Mouse (Mus musculus) retina, postnatal 1 day (tissue): Measurements from ENCODE around the gene Rnf111.
"Not testable (repeated sequence)": the region's sequence is repeated elsewhere in the genome, so short reads cannot be mapped to it uniquely, and the experiment has no call there.

Source experiments
- DNase-seq: peaks from one replicate; pipeline ENCODE4 v3.0.0-alpha.2; 2012

Gene Rnf111

DNA sequence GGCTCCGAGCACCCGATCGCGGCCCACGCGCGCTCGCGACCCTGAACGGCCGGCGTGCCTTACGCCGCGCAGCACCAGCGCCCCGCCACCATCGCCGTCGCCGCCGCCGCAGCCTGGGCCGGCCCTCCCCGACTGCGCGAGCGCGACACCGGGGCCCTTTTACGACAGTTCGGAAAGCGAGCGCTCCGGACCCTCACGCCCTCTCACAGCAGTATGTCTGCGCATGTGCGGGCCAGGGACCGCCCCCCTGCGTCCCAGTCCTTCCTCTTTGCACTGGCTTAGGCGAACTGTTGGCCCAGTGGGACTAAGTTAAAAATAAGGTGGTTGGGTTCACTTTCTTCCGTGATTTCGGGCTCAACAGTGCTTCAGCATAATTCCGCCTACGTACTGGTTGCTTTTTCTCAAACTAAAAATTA, at the start of gene Rnf111:
Gene Rnf111, minus strand, starts transcription at position 100 of the 416 bp plus-strand sequence.
- DNase-seq = peak; percentile 97

- DNase-seq = not testable (repeated sequence)
Observed at GRCm38 (mm10) chr9:70552233-70552632, 48.7 kb upstream of the Rnf111 start.

DNA sequence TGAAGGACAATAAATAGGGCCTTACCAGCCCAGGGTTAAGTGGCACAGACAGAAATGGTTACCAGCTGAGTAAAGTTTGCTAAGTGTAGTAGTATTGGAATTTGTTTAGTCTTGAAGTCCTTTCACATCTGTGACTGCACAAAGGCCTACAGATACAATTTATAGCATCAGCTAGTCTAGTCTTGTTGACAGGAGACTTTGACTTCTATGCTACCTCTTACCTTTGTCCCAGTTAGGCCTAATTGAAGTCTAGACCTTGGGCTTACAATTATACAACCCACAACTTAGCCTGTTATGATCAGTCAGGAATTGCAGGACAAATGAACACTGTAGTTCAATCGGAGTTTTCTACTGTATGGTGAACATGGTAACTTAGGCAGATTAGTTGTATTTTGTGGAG, 48.0 kb upstream of the Rnf111 start:
- no peak for DNase-seq

GRCm38 (mm10) chr9:70548304-70548703, 44.8 kb upstream of the Rnf111 start:
- DNase-seq = no peak

DNA sequence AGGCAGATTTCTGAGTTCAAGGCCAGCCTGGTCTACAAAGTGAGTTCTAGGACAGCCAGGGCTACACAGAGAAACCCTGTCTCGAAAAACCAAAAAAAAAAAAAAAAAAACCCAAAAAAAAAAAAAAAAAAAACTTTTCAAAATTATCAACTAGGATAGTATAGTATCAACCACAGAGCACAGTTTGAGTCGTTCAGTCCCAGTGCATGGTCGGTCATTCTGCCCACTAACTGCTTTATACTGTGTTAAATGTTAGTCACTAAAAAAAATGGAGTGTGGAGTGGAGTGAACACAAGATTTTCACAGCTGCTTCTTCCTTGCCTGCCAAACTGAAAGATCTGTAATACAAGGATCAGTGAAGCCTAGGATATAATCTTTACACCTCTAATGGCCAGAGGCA, 43.1 kb upstream of the Rnf111 start:
- not testable (repeated sequence) for DNase-seq

- DNase-seq = no peak
Observed at GRCm38 (mm10) chr9:70544831-70545230, 41.3 kb upstream of the Rnf111 start.

DNA sequence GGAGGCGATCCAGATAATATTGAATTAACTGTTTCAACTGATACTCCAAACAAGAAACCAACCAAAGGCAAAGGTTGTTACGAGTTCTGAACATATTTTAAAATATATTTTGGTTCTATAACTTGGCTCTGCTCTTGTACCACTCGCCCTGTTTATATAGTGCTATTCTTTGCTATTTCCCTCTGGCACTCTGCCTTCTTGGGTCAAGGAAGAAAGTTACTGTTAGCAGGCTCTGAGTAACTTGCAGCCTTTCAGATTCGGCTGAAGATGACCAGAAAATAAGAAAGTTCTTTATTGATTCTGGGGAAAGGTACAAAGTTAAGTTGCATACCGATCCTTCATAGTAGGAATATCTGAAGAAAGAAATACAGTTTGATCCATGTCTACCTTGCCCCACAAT, 40.5 kb upstream of the Rnf111 start:
- no peak for DNase-seq

DNA sequence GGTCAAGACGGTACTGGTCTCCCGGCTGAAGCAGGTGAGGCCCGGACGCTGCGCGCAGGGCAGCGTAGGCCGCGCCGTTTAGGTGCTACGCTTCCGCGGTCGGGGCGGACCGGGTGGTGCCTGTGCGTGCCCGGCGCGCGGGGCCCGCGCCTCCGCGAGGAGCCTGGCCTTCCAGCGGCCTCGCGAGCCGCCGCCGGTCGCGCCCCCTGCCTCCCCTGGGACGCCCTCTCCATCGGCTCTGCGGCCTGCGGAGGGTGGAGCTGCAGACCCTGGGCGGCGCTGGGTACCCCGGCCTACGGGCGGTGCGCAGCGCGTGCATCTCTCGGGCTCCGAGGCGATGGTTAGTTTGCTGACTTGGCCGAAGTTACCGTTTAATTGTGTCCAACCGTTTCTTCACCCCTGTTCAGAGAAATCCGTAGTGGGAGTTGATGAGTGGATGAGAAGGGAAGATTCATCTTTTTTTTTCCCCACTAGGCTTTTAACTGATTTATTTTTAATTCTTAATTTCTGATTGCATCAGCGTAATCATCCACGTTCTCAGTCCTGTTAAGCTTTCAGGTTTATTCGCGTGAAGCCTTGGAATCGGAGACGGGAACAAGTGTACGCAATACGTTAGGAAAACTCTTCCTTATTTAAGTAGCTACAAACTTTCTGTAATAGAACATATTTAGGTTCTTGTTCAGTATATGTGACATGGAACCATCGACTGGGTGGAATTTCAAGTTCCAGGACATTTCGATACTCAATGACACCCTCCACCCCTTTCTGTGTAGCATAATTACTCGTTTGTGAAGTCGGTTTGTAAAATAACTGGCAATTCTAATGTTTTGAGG, 39.7 kb upstream of the Rnf111 start:
- no peak for DNase-seq

GRCm38 (mm10) chr9:70542305-70543041, 38.9 kb upstream of the Rnf111 start, which contains the start of gene Sltm:
Sltm (plus strand) TSS chr9:70542754.
- peak; percentile 97 for DNase-seq

- DNase-seq = no peak
Observed at GRCm38 (mm10) chr9:70541584-70541983, 38.1 kb upstream of the Rnf111 start.

DNA sequence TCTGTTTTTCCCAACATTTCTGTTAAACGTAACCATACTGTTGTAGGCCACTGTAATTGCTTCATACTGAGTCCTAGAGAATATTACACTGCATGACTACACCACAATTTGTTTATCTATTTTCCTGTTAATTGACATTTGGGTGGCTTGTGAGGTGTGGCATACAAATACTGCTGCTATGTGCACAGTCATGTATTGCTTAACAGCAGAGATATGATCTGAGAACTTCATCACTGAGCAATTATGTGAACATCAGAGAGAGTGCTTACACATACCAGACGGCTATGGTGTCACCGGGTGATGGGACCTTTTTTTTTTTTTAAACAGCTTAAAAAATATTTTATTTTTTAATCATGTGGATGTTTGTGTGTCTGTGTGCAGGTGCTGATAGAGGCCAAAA, 29.8 kb upstream of the Rnf111 start:
- DNase-seq = no peak

DNA sequence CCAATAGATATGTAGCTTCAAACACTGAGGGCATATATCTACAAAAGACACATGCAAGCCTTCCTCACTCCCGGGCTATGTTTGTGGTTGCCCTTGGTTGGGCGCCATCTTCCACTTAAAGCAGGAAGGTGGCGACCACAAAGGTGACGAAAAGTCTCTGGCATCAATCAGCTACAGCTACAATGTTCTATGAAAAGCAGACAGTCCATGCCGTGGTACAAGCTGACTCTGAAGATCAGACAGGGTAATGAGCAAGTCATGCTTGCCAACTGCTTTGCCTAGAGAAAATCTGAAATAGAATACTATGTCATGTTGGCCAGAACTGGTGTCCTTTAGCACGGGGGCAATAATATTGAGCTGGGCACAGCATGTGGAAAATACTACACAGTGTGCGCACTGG, 20.8 kb upstream of the Rnf111 start:
- no peak for DNase-seq

DNA sequence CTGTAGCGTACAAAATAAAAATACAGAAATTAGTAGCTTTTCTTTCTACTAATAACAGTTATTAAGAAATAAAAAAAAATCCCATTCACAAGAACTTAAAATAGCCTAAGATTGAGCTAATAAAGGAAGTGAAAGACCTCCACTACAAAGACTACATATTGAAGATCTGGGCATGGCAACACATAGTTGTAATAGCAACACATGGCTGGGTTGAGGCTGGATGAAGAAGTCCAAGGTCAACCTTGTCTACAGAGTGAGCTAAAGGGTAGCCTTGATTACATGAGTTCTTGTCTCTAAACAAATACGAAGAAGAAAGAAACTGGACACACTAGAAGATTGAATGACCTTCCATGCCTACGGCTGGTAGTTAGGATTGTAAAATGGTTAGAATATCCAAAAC, 20.3 kb upstream of the Rnf111 start:
- no peak for DNase-seq

DNA sequence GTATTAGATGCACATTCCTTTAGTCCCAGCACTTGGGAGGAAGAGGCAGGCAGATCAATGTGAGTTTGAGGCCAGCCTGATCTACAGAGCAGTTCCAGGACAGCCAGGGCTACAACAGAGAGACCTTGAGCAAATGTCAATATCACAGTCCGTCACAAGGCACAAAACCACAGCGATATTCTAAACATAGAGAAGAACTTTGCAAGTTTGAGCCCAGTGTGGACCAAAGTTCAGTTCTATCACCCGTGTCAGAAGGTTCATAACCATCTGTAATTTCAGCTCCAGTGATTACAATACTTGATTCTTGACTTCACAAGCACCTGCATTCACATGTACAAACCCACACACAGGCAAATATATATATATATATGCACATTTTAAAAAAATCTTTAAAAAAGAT, 17.1 kb upstream of the Rnf111 start:
- no peak for DNase-seq

DNA sequence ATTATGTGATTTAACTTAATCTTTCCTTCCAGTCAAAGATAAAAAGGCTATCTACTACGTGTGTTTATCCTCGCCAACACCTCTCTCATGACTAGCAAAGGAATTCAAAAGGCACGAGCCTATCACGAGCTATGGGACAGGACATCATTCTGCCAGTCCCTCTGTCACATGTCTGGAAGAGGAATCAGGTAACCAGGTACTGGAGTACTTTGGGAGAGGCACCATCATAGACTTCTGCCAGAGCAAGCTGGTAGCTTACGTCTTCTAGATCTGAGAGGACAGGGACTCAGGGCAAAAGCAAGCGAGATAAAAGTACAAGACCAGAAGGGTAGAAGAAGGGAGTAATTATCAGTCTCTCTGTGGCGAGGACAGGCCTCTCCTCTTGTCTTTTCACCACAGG, 8.2 kb upstream of the Rnf111 start:
- DNase-seq = no peak

- DNase-seq = no peak
Observed at GRCm38 (mm10) chr9:70510998-70511583, 7.6 kb upstream of the Rnf111 start.

GRCm38 (mm10) chr9:70509906-70510525, 6.5 kb upstream of the Rnf111 start:
- DNase-seq = no peak

DNA sequence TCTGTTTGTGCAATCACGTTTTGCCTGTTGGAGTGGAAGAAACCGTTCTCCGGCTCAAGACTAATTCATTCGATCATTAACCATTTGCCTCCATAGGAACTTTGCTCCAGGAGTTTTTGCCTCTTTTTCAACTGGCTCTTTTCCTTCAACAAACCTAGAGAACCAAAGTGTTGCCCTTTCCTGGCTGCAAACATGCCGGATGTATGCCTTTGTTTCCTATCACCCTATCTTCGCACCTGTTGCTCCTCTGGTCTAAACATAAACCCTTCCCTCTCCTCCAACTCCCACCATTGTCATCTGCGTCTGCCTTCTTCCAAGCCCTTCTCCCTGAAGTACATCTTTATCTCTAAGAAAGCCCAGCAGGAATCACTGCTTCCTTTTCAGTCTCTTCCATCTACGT, 3.3 kb upstream of the Rnf111 start:
- no peak for DNase-seq

DNA sequence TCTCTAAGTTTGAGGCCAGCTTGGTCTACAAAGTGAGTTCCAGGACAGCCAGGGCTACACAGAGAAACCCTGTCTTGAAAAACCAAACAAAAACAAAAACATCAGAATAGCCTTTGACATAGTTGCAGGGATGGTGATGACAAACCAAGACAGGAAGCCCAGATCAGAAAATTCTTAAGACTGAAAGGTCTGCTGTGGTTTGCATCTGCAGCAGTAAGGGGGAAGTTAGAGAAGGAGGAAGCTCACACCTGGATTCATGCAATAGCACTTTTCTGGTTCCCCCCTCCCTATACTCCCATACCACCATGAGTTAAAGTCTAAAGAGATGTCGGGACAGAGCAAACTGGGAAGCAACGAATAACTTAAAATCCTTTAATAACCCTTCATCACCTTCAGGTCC, 2.7 kb upstream of the Rnf111 start:
- DNase-seq = no peak

GRCm38 (mm10) chr9:70503015-70503603, 416 bp downstream of the Rnf111 start:
- DNase-seq = no peak

DNA sequence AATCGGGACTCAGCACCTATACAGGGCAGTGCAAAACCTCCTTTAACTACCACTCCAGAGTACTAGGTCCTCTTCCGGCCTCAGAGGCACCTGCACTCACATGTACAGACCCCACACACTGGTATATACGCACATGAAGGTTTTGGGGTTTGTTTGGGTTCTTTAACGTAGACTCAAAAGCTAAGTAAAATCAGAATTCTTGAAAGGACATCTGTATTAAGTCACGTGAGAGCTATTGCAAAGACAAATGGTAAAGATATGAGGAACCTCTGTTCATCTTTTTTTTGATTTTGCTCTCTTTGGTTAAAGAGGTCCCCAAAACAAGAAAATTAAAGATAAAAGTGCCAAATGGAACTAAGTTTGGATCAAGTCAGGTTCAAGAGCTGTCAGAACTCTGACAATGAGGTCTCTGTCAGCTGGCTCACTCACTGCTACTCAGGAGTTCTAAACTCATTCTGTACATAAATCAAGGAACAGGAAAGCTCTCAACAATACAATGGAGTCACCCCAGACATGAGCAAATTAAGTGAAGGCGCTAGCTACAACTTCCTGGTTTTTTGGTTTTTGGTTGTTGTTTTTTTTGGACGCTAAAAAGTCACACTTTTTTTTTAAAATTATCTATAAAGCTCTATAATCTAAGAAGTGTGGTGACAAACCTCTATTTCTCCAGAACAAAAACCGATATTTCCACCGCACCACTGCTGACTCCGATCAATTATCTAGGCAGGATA, 1.1 kb downstream of the Rnf111 start:
- no peak for DNase-seq

DNA sequence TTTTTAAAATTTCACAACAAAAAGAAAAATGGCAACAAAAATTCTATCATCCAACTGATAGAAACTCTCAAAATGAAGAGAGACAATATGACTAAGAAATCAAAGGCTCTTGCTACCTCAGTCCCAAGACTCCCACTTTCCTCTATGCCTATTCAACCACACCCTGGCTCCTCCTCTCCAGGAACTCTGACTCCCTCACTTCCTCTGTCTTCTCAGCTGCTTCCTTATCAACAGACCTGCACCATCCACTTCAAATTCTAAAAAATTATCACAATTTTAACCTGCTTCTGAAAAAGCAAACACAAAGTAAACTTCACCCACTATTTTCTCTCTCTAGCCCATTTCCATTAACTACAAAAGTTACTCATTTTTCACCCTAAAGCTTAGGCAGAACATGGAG, 6.5 kb downstream of the Rnf111 start:
- no peak for DNase-seq
